ENCODE assay signal across 17 mouse cellular contexts in genomic region chr12:54247835-54248234, GRCm38 (mm10).
"Had no signal": no experiment of that assay in that cellular context is flagged by ENCODE, and none has a peak within 500 bp of the region (broad histone marks: within the 10 kb centered on the region; RNA-seq: fewer than 3 reads in every experiment).

No protein-coding gene starts in this region.

- ATAC-seq: hindbrain, postnatal 0 days; intestine, embryonic 16.5 days had no signal

- DNase-seq: gastrocnemius, adult 2 months; gastrocnemius, postnatal 10 days; gastrocnemius, postnatal 25 days; heart, adult 18-20 months; heart, postnatal 14 days; heart, postnatal 36 days; kidney, adult 11 months; kidney, adult 2 months; kidney, adult 9 months; kidney, postnatal 14 days; kidney, postnatal 36 days; layer of hippocampus, adult 9-11 months; layer of hippocampus, postnatal 36 days; liver; liver, embryonic 13.5 days had no signal
